Mouse (Mus musculus) frontal cortex, postnatal 10 days (tissue): Measurements from ENCODE around the gene Veph1.
"Not testable (repeated sequence)": the region's sequence is repeated elsewhere in the genome, so short reads cannot be mapped to it uniquely, and the experiment has no call there.

Experiments used
- DNase-seq, 2 experiments: peaks; one replicate each; pipeline ENCODE4 v3.0.0; 2022; ENCODE audit warnings: low spot score in 2 of 2, mixed read lengths in 1 of 2

Veph1 gene

DNA sequence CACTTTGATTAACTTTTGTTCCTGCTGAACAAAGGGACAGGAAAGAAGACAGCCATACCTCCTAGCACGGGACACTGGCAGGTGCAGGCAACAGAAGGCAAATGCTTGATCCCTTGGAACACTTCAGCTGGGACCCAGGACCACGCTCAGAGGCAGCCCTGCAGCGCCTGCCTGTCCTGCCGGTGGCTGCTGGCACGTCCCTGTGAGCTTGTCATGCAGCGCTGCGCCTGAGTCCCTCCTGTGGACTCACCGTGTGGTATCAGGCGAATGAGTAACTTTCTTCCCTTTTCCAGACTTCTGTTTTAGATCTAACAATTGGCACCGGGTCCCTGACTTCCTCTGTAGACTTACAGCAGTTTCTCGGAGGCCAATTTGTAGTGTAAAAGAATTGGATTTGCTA lies at the start of gene Veph1:
Gene Veph1, minus strand, starts transcription at position 293 of the 400 bp plus-strand sequence.
- no peak for DNase-seq

DNA sequence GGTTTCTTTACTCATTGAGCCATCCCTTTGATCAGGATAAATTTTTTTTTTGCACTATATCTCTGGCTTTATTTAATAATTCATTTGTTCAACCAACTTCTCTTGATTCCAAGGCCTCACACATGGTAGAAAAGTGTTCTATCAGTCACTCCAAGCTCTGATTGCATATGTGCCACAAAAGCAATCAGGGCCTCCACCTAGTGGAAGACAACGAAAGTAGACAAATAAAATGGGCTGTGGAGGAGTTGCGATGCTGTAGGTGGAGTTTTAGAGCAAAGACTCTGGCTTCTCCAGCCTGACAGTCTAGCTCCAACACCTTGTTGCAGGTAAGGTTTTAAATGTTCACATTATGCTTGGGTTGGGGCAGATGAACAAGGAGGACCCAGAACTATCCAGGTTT lies 44.1 kb upstream of the Veph1 start:
- no peak for DNase-seq

DNA sequence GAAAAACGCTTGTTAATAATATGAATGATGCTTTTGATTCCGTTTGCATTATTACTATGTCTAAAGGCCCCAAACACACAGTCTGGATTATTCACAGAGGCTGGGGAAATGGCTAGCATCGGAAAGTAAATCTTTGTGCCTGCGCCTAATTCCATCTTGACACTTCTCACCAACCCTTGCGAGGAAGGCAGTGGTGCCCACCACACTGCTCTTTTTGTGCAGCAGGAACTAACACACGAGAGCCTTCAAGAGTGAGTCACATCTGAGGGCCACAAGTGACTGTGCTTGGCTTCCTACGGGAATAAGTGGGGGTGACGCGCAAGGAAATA lies 35.7 kb upstream of the Veph1 start:
- no peak for DNase-seq

GRCm38 (mm10) chr3:66331592-66332400 lies 35.2 kb upstream of the Veph1 start:
- DNase-seq = peak in 1 of 2 experiments; percentile 43

- no peak for DNase-seq
Observed at GRCm38 (mm10) chr3:66330896-66331579, 34.4 kb upstream of the Veph1 start.

GRCm38 (mm10) chr3:66325962-66326834 lies 29.6 kb upstream of the Veph1 start:
- no peak for DNase-seq

DNA sequence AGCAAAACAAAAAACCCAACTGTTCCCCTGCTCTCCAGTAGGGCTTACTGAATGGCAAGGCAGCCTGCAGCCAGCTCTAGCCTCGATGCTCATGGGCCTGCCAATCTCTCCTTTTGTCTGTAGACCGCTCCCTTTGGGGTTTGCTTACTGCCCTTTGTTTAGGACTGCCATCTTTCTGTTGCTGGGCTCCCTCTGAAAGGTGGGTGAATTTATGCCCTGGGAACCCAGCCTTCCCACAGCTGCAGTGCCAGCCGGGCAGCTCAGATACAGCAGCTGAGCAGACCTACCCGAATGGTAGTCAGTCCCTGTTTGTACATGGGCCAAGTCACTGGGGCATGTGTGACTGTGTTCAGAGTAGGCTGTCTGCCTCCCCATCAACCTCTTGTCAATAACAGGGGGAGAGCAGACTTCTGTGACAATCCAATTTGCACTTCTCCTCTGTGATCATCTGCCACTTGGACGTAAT lies 28.9 kb upstream of the Veph1 start:
- DNase-seq = peak; percentile 8

- no peak for DNase-seq
Observed at GRCm38 (mm10) chr3:66314793-66315715, 18.4 kb upstream of the Veph1 start.

DNA sequence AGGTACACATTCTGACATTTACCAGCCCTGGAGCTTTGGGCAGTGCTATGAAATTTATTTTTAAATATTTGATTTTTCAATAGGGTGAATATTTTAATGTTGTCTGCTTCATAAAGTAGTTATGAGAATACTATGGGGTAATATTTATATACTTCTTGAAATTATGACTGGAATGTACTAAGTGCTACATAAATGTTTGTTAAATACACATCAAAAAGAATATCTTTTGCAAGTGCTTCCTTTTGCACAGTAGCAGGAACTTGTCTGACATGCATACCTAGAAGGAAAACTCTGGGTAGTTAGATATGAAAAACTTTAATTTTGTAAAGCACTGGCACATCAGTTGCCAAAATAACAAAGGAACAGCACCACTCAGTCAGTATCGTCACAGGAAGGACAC lies 13.9 kb upstream of the Veph1 start:
- DNase-seq = no peak

DNA sequence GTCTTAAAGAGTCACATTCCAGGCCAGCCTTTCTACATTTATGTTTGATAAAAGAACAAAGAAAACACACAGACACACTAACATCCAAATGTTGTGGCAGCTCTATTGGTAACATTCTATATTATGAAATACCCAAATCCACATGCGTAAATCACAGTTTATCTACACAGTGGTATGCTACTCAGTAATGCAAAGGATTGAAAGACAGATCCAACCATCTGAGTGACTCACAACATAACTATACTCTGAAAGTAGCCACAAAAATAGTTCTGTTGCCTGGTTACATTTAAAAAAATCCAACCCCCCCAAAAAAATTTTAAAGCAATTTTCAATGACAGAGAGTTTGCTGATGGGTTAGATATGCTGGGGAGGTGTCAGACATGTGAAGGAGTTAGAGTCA lies 12.9 kb upstream of the Veph1 start:
- DNase-seq = no peak

- no peak for DNase-seq
Observed at GRCm38 (mm10) chr3:66295236-66295635, 1.4 kb downstream of the Veph1 start.

DNA sequence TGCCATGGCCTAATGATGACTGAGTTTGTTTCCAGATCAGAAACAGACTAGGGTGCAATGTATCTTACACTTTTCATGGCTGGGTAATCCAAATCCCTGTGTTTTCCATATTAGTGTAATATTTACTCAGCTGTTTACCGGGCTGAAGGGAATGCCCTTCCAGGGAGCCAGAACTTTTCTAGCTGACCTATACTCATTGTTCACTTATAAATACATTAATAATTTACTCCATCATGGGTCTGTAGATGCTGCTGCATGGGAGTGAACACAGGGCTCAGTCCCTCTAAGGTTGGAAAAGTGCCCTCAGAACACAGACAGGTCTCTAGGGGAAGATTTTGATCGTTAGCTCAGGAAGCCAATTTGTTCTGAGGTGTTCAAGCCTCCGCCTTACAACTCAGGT lies 1.9 kb downstream of the Veph1 start:
- DNase-seq = no peak

- DNase-seq = peak; percentile 5 to 6
Observed at GRCm38 (mm10) chr3:66292356-66292946, 4.2 kb downstream of the Veph1 start.

DNA sequence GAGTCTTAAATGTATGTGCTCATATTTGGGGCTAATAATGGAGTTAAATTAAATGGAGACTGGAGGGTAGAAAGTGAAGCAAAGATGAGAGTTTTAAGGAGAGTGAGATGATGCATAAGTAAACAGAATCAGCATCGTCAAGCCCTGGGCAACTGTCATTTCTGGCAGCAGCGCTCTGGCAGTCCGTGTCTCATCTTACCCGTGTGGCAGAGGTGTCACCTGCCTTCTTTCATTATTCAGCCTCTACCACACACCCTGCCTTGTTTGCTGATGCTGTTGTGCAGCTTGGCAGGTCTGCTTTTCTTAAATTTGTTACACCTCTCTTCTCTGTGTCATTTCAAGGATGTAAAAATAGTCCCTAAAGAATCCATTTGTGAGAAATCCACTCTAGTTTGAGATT lies 33.4 kb downstream of the Veph1 start:
- DNase-seq = no peak

- no peak for DNase-seq
Observed at GRCm38 (mm10) chr3:66262319-66262718, 34.3 kb downstream of the Veph1 start.

DNA sequence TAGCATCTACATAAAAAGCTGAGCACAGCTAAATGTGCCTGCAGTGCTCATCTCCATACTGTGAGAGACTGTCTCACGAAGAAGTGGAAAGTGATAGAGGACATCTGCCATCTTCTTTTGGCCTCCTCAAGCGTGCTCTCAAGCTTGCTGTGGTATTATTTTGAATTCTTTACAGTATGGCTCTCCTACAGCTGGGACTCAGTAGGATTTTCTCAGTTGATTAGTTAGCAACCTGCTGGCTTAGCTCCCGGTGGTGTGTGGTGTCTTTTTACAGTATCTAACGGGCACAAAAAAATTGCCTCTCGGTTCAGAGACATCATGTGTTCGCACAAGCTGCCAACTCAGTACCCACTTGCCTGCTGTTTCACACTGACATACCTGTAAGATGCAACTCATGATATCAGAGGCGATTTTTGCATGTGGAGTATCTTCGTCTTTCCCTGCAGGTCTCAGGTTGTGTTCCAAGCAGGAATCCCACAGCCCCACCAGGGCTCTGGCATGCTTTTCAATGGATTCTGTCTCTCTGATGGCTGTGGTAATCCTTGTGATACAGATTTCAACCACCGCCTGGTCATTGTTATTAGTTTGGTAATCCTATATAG lies 42.0 kb downstream of the Veph1 start:
- DNase-seq = no peak

GRCm38 (mm10) chr3:66251842-66252241 lies 44.8 kb downstream of the Veph1 start:
- no peak for DNase-seq

DNA sequence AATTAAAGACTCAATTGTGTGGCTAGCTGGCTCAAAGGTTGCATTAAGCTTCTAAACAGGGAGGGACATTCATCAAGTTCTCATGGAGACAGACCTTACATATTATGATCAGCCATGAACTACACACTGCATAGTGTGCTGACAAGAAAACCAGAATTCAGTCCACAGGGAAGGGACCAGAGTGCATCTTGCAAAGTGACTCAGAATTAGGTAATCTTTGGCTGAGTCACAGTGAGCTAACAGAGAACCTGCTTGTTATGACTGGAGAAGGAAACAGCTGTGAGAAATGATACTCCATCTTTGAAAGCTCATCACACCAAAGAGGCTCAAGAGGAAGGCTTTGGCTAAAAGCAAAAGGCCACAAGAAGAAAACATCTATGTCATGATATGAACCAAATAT lies 56.2 kb downstream of the Veph1 start:
- no peak for DNase-seq

GRCm38 (mm10) chr3:66236234-66236871 lies 60.3 kb downstream of the Veph1 start:
- DNase-seq = not testable (repeated sequence)
